25 mouse cellular contexts compared by ENCODE assay signal in genomic region chr16:25411307-25411706, GRCm38 (mm10).
"Had no signal": no experiment of that assay in that cellular context is flagged by ENCODE, and none has a peak within 500 bp of the region (broad histone marks: within the 10 kb centered on the region; RNA-seq: fewer than 3 reads in every experiment).

No protein-coding gene starts in this region.

- H3K27me3 ChIP-seq: heart, embryonic 12.5 days; hindbrain, embryonic 12.5 days; intestine, embryonic 15.5 days; limb, embryonic 12.5 days had no signal

- DNase-seq: gastrocnemius, adult 2 months; gastrocnemius, postnatal 10 days; gastrocnemius, postnatal 25 days; heart, adult 18-20 months; heart, postnatal 10 days; heart, postnatal 4 days; kidney, adult 18-20 months; kidney, adult 8-10 months; kidney, postnatal 10 days; kidney, postnatal 25 days; kidney, postnatal 4 days; liver had no signal

- H3K9ac ChIP-seq: heart, embryonic 12.5 days; hindbrain, embryonic 12.5 days; hindbrain, embryonic 14.5 days; intestine, embryonic 15.5 days; limb, embryonic 12.5 days had no signal

- H3K27ac ChIP-seq: gastrocnemius, adult 2 months; heart, embryonic 10.5 days; hindbrain, embryonic 10.5 days; hindbrain, embryonic 12.5 days; hindbrain, embryonic 14.5 days; intestine, embryonic 15.5 days; layer of hippocampus, adult 2 months; left cerebral cortex, adult 2 months; limb, embryonic 10.5 days; limb, embryonic 12.5 days had no signal

- H3K36me3 ChIP-seq: heart, embryonic 10.5 days; heart, embryonic 12.5 days; hindbrain, embryonic 10.5 days; hindbrain, embryonic 12.5 days; intestine, embryonic 15.5 days; limb, embryonic 10.5 days; limb, embryonic 12.5 days had no signal

- H3K9me3 ChIP-seq: heart, embryonic 10.5 days; heart, embryonic 12.5 days; hindbrain, embryonic 10.5 days; hindbrain, embryonic 12.5 days; intestine, embryonic 15.5 days; limb, embryonic 10.5 days; limb, embryonic 12.5 days had no signal

- H3K4me3 ChIP-seq: gastrocnemius, adult 2 months; heart, embryonic 10.5 days; heart, embryonic 12.5 days; hindbrain, embryonic 10.5 days; hindbrain, embryonic 12.5 days; intestine, embryonic 15.5 days; layer of hippocampus, adult 2 months; left cerebral cortex, adult 2 months; limb, embryonic 10.5 days; limb, embryonic 12.5 days had no signal

- H3K4me2 ChIP-seq: heart, embryonic 12.5 days; hindbrain, embryonic 12.5 days; hindbrain, embryonic 14.5 days; intestine, embryonic 15.5 days; limb, embryonic 12.5 days had no signal

- ATAC-seq: hindbrain, embryonic 16.5 days; inflammation-experienced regulatory T-cells, adult 6 months; intestine, embryonic 15.5 days; intestine, postnatal 0 days had no signal
